Mouse (Mus musculus): ENCODE measurements at regions not wholly inside any gene's neighbourhood (a gene's known extent, or its start where the extent isn't known, plus 50 kb on each side); places are given as distances from the start of the nearest gene placed in this dataset.

DNA sequence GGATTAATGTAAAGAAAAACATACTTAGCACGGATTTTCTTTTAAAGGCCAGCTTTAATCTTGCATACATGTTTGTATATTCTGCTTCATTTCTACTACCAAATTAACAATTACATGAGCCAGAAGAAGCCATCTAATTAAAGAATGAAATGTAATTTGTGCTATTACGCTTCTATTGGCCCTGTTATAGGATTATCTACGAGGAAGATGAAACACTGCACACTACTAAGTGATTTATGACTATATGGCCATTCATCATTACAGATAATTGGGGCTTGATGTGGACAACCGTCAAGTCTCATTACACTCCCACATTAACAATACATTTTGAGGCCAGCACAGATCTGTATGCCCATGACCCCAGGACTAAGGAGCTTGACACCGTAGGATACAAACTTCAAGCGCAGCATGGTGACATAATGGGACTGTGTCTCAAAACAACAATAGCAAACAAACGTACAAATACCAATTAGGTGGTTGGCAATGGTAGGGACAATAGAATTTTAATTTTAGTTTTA, 129.7 kb upstream of the Syt1 start:
- TF ChIP-seq CTCF (IDR thresholded peaks at IDR 0.05; ENCODE audit: extremely low read depth, insufficient read depth, low read length) (no peak), POLR2A (IDR thresholded peaks at IDR 0.05; ENCODE audit: extremely low read depth, insufficient read depth, low read length) (no peak)
